Mouse (Mus musculus) MEL (cell line): ENCODE results near the gene Tnni2. TPM values are rescaled to one million over a fixed set of nuclear protein-coding genes. Genes with fewer than 3 reads are reported as not detected.

Experiments
- DNase-seq: peaks from one replicate; pipeline ENCODE4 v3.0.0; 2011; ENCODE audit warnings: low read depth, low spot score
- H3K27ac ChIP-seq: 2 replicates; pipeline ENCODE4 v1.5.1; 2012; ENCODE audit warnings: low read depth, mild to moderate bottlenecking, control low read depth, low read length, moderate library complexity; ENCODE audit not compliant: control insufficient read depth
- H3K27me3 ChIP-seq, 2 experiments: fragments of 150-350 bp in 1 of 2; sonication (generic) in 1 of 2; 2 replicates each; pipeline ENCODE4 v1.6.1; 2012; ENCODE audit warnings: low read length in 2 of 2, mild to moderate bottlenecking in 2 of 2, improper control_type of control experiment in 1 of 2, moderate library complexity in 1 of 2; ENCODE audit not compliant: insufficient read depth in 2 of 2, control insufficient read depth in 1 of 2
- H3K36me3 ChIP-seq, 2 experiments: 2 replicates each; pipeline ENCODE4 v1.6.1; 2012 to 2014; ENCODE audit warnings: low read length in 2 of 2, improper control_type of control experiment in 1 of 2, inconsistent platforms in 1 of 2, mild to moderate bottlenecking in 1 of 2; ENCODE audit not compliant: insufficient read depth in 2 of 2, control insufficient read depth in 1 of 2
- H3K4me1 ChIP-seq, 2 experiments: fragments of 150-350 bp in 1 of 2; sonication (generic) in 1 of 2; 2 replicates each; pipeline ENCODE4 v1.6.1; 2012; ENCODE audit warnings: low read length in 2 of 2, improper control_type of control experiment in 1 of 2, mild to moderate bottlenecking in 1 of 2; ENCODE audit not compliant: insufficient read depth in 2 of 2, control insufficient read depth in 1 of 2
- H3K4me3 ChIP-seq, 2 experiments: fragments of 150-350 bp in 1 of 2; sonication (generic) in 1 of 2; 2 replicates each; pipeline ENCODE4 v1.5.1; 2012; ENCODE audit warnings: low read depth in 2 of 2, low read length in 2 of 2, mild to moderate bottlenecking in 2 of 2, moderate library complexity in 2 of 2, control low read depth in 1 of 2, improper control_type of control experiment in 1 of 2; ENCODE audit not compliant: control insufficient read depth in 1 of 2, insufficient read depth in 1 of 2
- H3K79me2 ChIP-seq: 2 replicates; pipeline ENCODE4 v1.6.1; 2012; ENCODE audit warnings: mild to moderate bottlenecking, low read length, moderate library complexity; ENCODE audit not compliant: control insufficient read depth, poor library complexity, insufficient read depth
- H3K9ac ChIP-seq: 2 replicates; pipeline ENCODE4 v1.6.1; 2012; ENCODE audit warnings: low read depth, mild to moderate bottlenecking, control low read depth, low read length, moderate library complexity; ENCODE audit not compliant: control insufficient read depth, poor library complexity, severe bottlenecking
- H3K9me3 ChIP-seq: fragments of 150-350 bp; sonication (generic); replicated peaks from 2 replicates; pipeline ENCODE4 v1.6.1; 2012; ENCODE audit warnings: mild to moderate bottlenecking, low read length, improper control_type of control experiment, moderate library complexity; ENCODE audit not compliant: insufficient read depth
- CTCF ChIP-seq, 3 experiments: IDR thresholded peaks in 2 of 3; conservative IDR thresholded peaks in 1 of 3; 2 replicates each; pipeline ENCODE4 v1.5.1; 2011 to 2012; ENCODE audit warnings: low read length in 3 of 3, low read depth in 2 of 3, mild to moderate bottlenecking in 2 of 3, improper control_type of control experiment in 1 of 3, inconsistent platforms in 1 of 3, mixed read lengths in 1 of 3, moderate library complexity in 1 of 3; ENCODE audit not compliant: control insufficient read depth in 1 of 3, insufficient read depth in 1 of 3, poor library complexity in 1 of 3, severe bottlenecking in 1 of 3
- ELF1 ChIP-seq: IDR thresholded peaks from 2 replicates; pipeline ENCODE4 v1.6.1; 2014; ENCODE audit warnings: low read depth, mild to moderate bottlenecking, inconsistent platforms, low read length, improper control_type of control experiment, moderate library complexity
- EP300 ChIP-seq, 2 experiments: IDR thresholded peaks; 2 replicates each; pipeline ENCODE4 v1.6.1; 2011; ENCODE audit warnings: improper control_type of control experiment in 2 of 2, low read length in 2 of 2, low read depth in 1 of 2, mild to moderate bottlenecking in 1 of 2
- GABPA ChIP-seq: IDR thresholded peaks from 2 replicates; pipeline ENCODE4 v1.6.1; 2012; ENCODE audit warnings: low read depth, mild to moderate bottlenecking, inconsistent platforms, low read length, improper control_type of control experiment, moderate library complexity
- GATA1 ChIP-seq: IDR thresholded peaks from 2 replicates; pipeline ENCODE4 v1.6.1; 2011; ENCODE audit warnings: low read depth, low read length, improper control_type of control experiment
- NELFE ChIP-seq: IDR thresholded peaks from 2 replicates; pipeline ENCODE4 v1.6.1; 2011; ENCODE audit warnings: low read depth, low read length, improper control_type of control experiment
- NRF1 ChIP-seq: IDR thresholded peaks from 2 replicates; pipeline ENCODE4 v1.6.1; 2014; ENCODE audit warnings: low read depth, mild to moderate bottlenecking, inconsistent platforms, low read length, improper control_type of control experiment, moderate library complexity; ENCODE audit not compliant: poor library complexity, insufficient read depth, severe bottlenecking
- POLR2AphosphoS5 ChIP-seq: IDR thresholded peaks from 2 replicates; pipeline ENCODE4 v1.6.1; 2012; ENCODE audit warnings: low read depth, borderline replicate concordance, mild to moderate bottlenecking, inconsistent platforms, low read length, moderate library complexity, mixed read lengths
- SMC3 ChIP-seq: IDR thresholded peaks from 2 replicates; pipeline ENCODE4 v1.6.1; 2011; ENCODE audit warnings: low read depth, low read length, improper control_type of control experiment
- TAL1 ChIP-seq: IDR thresholded peaks from 2 replicates; pipeline ENCODE4 v1.6.1; 2012; ENCODE audit warnings: mild to moderate bottlenecking, inconsistent platforms, low read length, moderate library complexity, mixed read lengths
- polyA plus RNA-seq, 2 experiments: library from polyadenylated mRNA; stranded (reverse) in 1 of 2; unstranded in 1 of 2; fragments of >175 nt in 1 of 2; fragments of >200 nt in 1 of 2; gene quantifications; 2 replicates each; pipeline versions ENCODE4 v1.2.1 to v1.2.4; 2012; ENCODE audit warnings: low replicate concordance in 2 of 2, low read depth in 1 of 2; ENCODE audit not compliant: insufficient read length in 2 of 2, insufficient read depth in 1 of 2, missing spikeins in 1 of 2
- total RNA-seq: library from RNA; depleted of rRNA; stranded (reverse); fragments of 300-350 nt; gene quantifications from 2 replicates; pipeline ENCODE4 v1.2.3, GENCODE M21; 2012

The Tnni2 gene
- total and polyA plus RNA-seq, 3 experiments = 0.84 TPM; not detected in 2

DNA sequence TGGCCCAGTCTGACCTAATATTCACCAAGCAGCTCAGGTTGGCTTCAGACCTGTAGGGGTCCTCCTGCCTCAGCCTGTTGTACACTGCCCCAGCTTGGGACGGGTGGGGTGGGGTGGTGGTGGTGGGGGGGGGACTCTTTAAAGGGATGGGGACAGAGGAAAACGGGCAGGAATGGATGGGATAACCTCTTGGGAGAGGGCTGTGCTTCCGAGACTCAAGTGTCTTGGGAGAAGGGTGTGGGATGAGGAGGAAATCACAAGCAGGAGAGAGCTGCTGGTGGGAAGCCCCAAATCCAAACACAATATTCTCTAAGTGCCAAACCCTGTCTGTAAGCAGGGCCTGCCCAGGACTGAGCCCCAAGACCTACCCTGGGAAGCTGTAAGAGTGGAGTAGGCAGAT lies 25.4 kb upstream of the Tnni2 start:
- no peak for DNase-seq
- Histone ChIP-seq H3K27ac (no peak overlapping the region), H3K9ac (no peak overlapping the region), H3K79me2 (no peaks in the 10 kb centered on the region), H3K27me3 (no peaks in the 10 kb centered on the region), H3K9me3 (no peaks in the 10 kb centered on the region), H3K4me3 (no peak overlapping the region), H3K36me3 (peaks cover 0 to 13% of the 10 kb centered on the region in 2 experiments; a peak in 2 of 4 replicates), H3K4me1 (peaks cover 6 to 23% of the 10 kb centered on the region in 2 experiments)
- TF ChIP-seq NRF1 (no peak), ELF1 (no peak)

DNA sequence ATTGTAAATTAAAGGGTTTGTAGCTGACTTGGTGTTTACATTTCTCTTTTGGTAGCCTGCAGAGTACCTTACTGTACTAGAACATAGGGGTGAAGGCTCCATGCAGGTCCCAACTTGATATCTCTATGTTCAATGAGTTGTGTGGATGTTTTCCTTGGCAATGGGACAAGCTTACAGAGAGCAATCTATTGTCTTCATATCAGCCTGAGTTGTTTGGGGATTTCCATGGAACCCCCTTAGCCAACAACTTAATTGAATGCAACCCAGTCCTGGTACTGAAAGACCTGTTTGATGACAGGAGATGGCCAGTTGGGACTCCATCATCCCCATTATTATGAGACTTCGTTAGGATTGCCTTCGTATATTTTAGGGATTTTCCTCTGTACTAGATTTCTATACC lies 23.6 kb upstream of the Tnni2 start:
- DNase-seq = peak; percentile 50
- TF ChIP-seq POLR2AphosphoS5 (no peak), EP300 (IDR thresholded peaks at IDR 0.05; ENCODE audit: low read depth in 1 of 2, low read length in 2 of 2) (peak in 1 of 2 experiments; percentile 16; a peak in 2 of 4 replicates), GABPA (no peak), TAL1 (peak; percentile 30)
- TF ChIP-seq, all 39 proteins: peak for 2
- H3K4me3 ChIP-seq = no peak overlapping the region
- H3K27me3 ChIP-seq = no peaks in the 10 kb centered on the region
- no peaks in the 10 kb centered on the region for H3K79me2 ChIP-seq
- no peak overlapping the region for H3K9ac ChIP-seq
- H3K9me3 ChIP-seq = no peaks in the 10 kb centered on the region
- H3K4me1 ChIP-seq = peaks cover 14 to 27% of the 10 kb centered on the region in 2 experiments
- peaks cover 0 to 17% of the 10 kb centered on the region in 2 experiments; a peak in 2 of 4 replicates for H3K36me3 ChIP-seq
- H3K27ac ChIP-seq = no peak overlapping the region; the same call in 1 of the 2 replicates

- Histone ChIP-seq H3K4me1 (peaks cover 14 to 21% of the 10 kb centered on the region in 2 experiments), H3K9me3 (no peaks in the 10 kb centered on the region), H3K27me3 (no peaks in the 10 kb centered on the region), H3K27ac (peak overlapping the region; percentile 94; the same call in 1 of the 2 replicates), H3K4me3 (no peak overlapping the region), H3K36me3 (peaks cover 0 to 15% of the 10 kb centered on the region in 2 experiments; a peak in 2 of 4 replicates), H3K79me2 (no peaks in the 10 kb centered on the region), H3K9ac (no peak overlapping the region)
- TF ChIP-seq CTCF (IDR thresholded peaks at IDR 0.05 in 2 of 3, conservative IDR thresholded peaks at IDR 0.05 in 1 of 3; ENCODE audit: control insufficient read depth in 1 of 3, insufficient read depth in 1 of 3, low read depth in 2 of 3, low read length in 3 of 3, poor library complexity in 1 of 3, severe bottlenecking in 1 of 3) = peak; percentile 14 to 37 (median 15); a peak in 3 of 6 replicates
- no peak for TF ChIP-seq GATA1
- TF ChIP-seq NELFE = no peak
- TF ChIP-seq SMC3 = no peak
- no peak for DNase-seq
Measured at GRCm38 (mm10) chr7:142418679-142419078, 22.9 kb upstream of the Tnni2 start.
